Mouse (Mus musculus) liver, embryonic 14.5 days (tissue): ENCODE measurements around the gene Git2.

Experiments
- CTCF ChIP-seq: IDR thresholded peaks from 2 replicates; pipeline ENCODE4 v1.5.1; 2016; ENCODE audit warnings: antibody characterized with exemption, low read depth, control low read depth
- EP300 ChIP-seq: IDR thresholded peaks from 2 replicates; pipeline ENCODE4 v1.6.1; 2016; ENCODE audit warnings: antibody characterized with exemption, low read depth

- TF ChIP-seq CTCF, result no peak
- no peak for TF ChIP-seq EP300
Measured at GRCm38 (mm10) chr5:114737090-114737887, 38.0 kb downstream of the Git2 start.
